Mouse (Mus musculus): Measurements from ENCODE around the gene Zfp804b.
"Not testable (repeated sequence)": the region's sequence is repeated elsewhere in the genome, so short reads cannot be mapped to it uniquely, and the experiment has no call there.

Gene Zfp804b

GRCm38 (mm10) chr5:7344145-7345010 lies at the start of gene Zfp804b:
Gene Zfp804b (minus strand): TSS chr5:7344756.
- no peak for DNase-seq (ENCODE audit: low read depth, low spot score)

GRCm38 (mm10) chr5:7364616-7365015 lies 20.1 kb upstream of the Zfp804b start:
- not testable (repeated sequence) for DNase-seq (ENCODE audit: low read depth, low spot score)

GRCm38 (mm10) chr5:7345011-7345389 lies 444 bp upstream of the Zfp804b start:
- DNase-seq (ENCODE audit: low read depth, low spot score): no peak

- no peak for DNase-seq (ENCODE audit: low read depth, low spot score)
Observed at GRCm38 (mm10) chr5:7325594-7325993, 19.0 kb downstream of the Zfp804b start.

- DNase-seq (ENCODE audit: low read depth, low spot score): no peak
Observed at GRCm38 (mm10) chr5:7303819-7304218, 40.7 kb downstream of the Zfp804b start, which contains the start of gene Tex47. Gene Tex47 (plus strand): TSS chr5:7304119.

DNA sequence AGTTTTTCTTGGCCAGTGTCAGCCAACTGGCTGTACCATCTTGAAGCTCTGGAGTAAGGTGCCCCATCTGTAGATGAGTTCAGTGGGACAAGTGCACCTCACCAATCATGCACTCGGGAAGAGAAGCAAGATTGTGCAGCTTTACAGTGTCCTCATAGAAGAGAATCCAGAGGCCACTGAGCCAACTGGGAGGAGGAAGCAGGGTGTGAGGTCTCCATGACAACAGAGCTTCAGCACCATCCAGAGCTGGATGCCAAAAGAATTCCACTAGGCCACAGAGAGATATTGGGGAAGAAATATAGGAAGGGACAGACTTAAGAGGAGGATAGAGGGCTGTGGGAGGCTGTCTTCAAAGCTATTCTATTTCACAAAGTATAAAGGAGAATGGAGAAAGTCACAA lies 41.6 kb downstream of the Zfp804b start:
- no peak for DNase-seq (ENCODE audit: low read depth, low spot score)

- no peak for DNase-seq (ENCODE audit: low read depth, low spot score)
Observed at GRCm38 (mm10) chr5:7284336-7284735, 60.2 kb downstream of the Zfp804b start.

- DNase-seq (ENCODE audit: low read depth, low spot score): no peak
Observed at GRCm38 (mm10) chr5:7276659-7277455, 67.7 kb downstream of the Zfp804b start.

- DNase-seq (ENCODE audit: low read depth, low spot score): no peak
Observed at GRCm38 (mm10) chr5:7177589-7177988, 167.0 kb downstream of the Zfp804b start.

GRCm38 (mm10) chr5:7139658-7140057 lies 204.9 kb downstream of the Zfp804b start:
- no peak for DNase-seq (ENCODE audit: low read depth, low spot score)

DNA sequence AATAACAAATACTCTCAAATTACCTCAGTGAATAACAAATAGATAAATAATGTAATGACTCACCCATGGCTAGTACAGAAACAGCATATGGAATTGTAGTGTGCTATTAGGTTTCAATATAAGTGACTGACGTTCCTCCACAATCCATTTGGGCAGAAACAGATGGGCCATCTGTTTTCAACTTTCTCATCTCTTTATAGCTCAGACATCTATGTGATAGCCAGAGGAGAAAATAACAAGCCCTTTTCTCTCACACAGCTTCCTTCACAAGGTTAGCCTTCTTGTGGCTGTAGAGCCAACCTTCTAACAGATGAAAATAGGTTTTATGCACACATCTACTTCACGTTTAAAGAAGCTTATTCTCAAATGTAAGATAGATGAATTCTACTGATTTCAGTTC lies 242.2 kb downstream of the Zfp804b start:
- DNase-seq (ENCODE audit: low read depth, low spot score): no peak

DNA sequence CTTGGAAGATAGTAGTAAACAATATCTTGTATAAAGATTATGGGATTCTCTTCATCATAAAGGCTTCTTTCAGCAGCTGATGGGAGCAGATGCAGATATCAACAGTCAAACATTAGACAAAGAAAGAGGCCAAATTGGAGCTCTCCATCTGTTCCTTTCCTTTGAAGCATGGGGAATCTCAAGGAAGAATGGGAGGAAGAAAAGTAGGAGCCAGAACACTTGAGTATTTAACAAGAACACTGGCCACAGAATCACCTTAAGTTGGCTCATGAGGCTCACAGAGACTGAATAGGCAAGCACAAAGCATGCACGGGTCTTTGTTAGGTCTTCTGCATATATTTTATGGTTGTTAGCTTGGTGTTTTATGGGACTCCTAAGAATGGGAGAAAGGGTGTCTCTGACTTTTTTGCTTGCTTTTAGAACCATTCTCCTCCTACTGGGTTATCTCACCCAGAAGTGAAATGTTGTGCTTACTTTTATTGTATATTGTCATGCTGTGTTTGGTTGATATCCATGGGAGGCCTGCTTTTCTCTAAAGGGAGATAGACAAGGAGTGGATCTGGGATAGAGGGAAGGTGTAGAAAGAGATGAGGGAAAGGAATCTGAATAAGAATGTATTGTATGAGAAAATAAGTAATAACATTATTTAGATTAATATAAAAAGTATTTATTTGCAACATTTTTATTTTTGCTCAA lies 270.5 kb downstream of the Zfp804b start:
- DNase-seq (ENCODE audit: low read depth, low spot score): no peak

DNA sequence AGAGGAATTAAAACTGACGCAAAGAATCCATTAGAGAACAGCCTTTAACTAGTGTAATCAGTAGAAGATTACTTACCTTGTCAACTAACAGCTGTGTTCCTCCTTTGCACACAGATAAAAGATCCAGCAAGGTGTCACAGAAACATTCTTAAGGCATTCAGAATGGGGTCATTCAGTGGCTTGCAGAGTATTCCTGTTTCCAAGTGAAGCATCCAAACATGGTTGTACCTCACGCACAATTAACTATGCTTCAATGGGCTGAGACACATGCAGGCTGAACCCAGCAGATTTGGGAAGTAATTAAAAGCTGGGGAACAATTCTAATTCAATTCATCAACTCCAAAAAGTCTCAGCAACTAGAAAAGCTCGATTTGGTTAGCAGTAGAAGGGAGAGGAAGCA lies 337.1 kb downstream of the Zfp804b start:
- no peak for DNase-seq (ENCODE audit: low read depth, low spot score)

DNA sequence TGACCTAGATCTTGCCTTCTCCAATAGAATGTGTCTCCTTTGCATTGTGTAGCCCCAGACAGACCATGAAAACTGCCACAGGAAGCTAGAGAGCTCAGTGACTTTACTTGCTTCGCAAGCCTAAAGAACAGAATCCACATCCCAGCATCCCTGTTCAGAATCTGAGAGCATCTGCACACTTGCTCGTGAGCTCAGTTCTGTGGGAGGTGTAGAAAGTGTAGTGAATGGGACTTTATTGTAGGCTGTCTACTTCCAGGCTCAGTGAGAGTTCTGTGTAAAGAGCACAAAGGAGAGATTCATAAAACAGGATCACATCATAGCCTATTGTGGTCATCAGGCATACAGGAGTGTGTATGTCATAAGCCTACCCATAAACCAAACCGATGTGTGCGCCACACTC lies 360.6 kb downstream of the Zfp804b start:
- no peak for DNase-seq (ENCODE audit: low read depth, low spot score)

DNA sequence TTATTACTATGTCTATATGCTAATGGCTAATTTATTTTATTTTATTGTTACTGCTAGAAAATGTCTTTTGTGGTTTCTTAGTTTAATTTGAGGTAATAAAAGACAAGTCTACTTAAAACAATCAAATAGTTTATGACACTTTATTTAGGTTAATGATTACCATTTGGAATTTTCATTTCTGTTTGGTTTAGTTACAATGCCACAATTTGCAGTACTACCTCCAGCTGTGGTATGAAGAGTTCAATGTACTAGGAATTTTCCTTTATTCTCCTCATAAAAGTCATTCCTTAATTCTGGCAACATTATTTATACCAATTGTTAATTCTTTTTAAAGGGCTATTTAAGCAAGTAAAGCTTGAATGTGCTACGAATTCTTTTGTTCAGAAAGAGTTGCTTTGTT lies 409.7 kb downstream of the Zfp804b start:
- DNase-seq (ENCODE audit: low read depth, low spot score): no peak

- no peak for DNase-seq (ENCODE audit: low read depth, low spot score)
Observed at GRCm38 (mm10) chr5:6911290-6911689, 433.3 kb downstream of the Zfp804b start.

- no peak for DNase-seq (ENCODE audit: low read depth, low spot score)
Observed at GRCm38 (mm10) chr5:6881396-6881795, 463.2 kb downstream of the Zfp804b start.

DNA sequence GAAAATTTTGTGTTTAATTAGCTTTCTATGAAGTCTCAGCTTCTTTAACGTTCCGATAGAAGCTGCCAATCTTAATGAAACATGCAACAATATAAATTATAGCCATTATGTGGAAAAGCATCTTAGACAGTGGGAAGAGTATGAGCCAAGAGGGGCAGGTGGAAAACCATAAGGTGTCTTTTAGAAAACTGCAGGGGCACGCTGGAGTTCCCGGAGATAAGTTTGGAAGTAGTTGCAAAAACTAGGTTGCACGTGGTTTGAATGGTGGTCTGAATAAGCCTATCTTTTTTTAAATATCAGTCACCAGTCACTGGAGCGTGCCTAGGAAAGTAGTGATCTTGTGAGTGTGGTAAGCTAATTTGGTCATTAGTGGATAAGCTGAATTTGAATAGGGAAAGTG lies 473.0 kb downstream of the Zfp804b start:
- DNase-seq (ENCODE audit: low read depth, low spot score): no peak

- DNase-seq (ENCODE audit: low read depth, low spot score): no peak
Observed at GRCm38 (mm10) chr5:6870970-6871369, 473.6 kb downstream of the Zfp804b start.

DNA sequence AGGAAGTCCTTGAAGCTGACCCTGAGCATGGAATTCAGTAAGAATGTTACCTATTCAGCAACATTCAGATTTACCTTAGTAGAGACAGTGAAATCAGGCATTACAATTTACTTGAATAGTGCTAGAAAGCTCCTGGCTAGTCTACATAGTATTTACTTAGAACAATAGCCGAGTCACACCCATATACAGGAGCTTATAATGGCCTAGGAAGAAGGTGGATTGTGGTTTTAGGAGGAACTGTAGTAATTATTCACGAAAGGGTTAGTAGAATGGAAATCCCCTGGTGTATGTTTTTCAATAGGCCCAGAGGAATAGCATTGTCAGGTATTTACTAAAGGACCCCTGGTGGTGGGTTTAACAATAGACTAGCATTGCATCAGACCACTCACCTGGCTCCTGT lies 549.2 kb downstream of the Zfp804b start:
- DNase-seq (ENCODE audit: low read depth, low spot score): no peak

- no peak for DNase-seq (ENCODE audit: low read depth, low spot score)
Observed at GRCm38 (mm10) chr5:6769357-6769892, 575.1 kb downstream of the Zfp804b start.

All from c-Kit-negative CD71-positive TER-119-positive erythroid progenitor cells, embryonic 14.5 days (primary cell).